Mouse (Mus musculus) thymus, adult 2 months (tissue): ENCODE measurements around the gene Gm12355. TPM values are rescaled to one million over a fixed set of nuclear protein-coding genes. Genes with fewer than 3 reads are reported as not detected.
"Not testable (repeated sequence)": the region's sequence is repeated elsewhere in the genome, so short reads cannot be mapped to it uniquely, and the experiment has no call there.

Experiments used
- DNase-seq: peaks from one replicate; pipeline ENCODE4 v3.0.0; 2021
- H3K27ac ChIP-seq: fragments of 200-500 bp; 2 replicates; pipeline ENCODE4 v1.5.1; 2012; ENCODE audit warnings: low read length, control low read depth; ENCODE audit not compliant: control insufficient read depth, insufficient read depth
- H3K27me3 ChIP-seq: fragments of 200-500 bp; 2 replicates; pipeline ENCODE4 v1.6.1; 2012; ENCODE audit warnings: mild to moderate bottlenecking, low read length, moderate library complexity, mixed read lengths; ENCODE audit not compliant: control insufficient read depth, insufficient read depth
- H3K36me3 ChIP-seq: fragments of 200-500 bp; 2 replicates; pipeline ENCODE4 v1.6.1; 2012; ENCODE audit warnings: mild to moderate bottlenecking, low read length, moderate library complexity; ENCODE audit not compliant: control insufficient read depth, insufficient read depth
- H3K4me1 ChIP-seq: fragments of 200-500 bp; replicated peaks from 2 replicates; pipeline ENCODE4 v1.6.1; 2012; ENCODE audit warnings: low read length; ENCODE audit not compliant: control insufficient read depth, insufficient read depth
- H3K4me3 ChIP-seq: fragments of 200-500 bp; 2 replicates; pipeline ENCODE4 v1.5.1; 2012; ENCODE audit warnings: mild to moderate bottlenecking, low read length, control low read depth, moderate library complexity; ENCODE audit not compliant: control insufficient read depth, insufficient read depth
- CTCF ChIP-seq: fragments of 200-500 bp; IDR thresholded peaks from 2 replicates; pipeline ENCODE4 v1.5.1; 2012; ENCODE audit warnings: mild to moderate bottlenecking, control low read depth, low read length, moderate library complexity, borderline replicate concordance; ENCODE audit not compliant: control insufficient read depth, poor library complexity, insufficient read depth; ENCODE audit errors: extremely low read depth
- POLR2A ChIP-seq: fragments of 200-500 bp; IDR thresholded peaks from 2 replicates; pipeline ENCODE4 v1.6.1; 2012; ENCODE audit warnings: mild to moderate bottlenecking, low read length, control low read depth, moderate library complexity; ENCODE audit not compliant: control insufficient read depth, poor library complexity, insufficient read depth; ENCODE audit errors: extremely low read depth
- WGBS: fragments of 180-500 bp; shearing (Covaris S2); methylation state at CpG from one replicate; pipeline ENCODE4 v1.1.7; 2018; 5-methylcytosine and 5-hydroxymethylcytosine counted together
- polyA plus RNA-seq: library from polyadenylated mRNA; depleted of rRNA; stranded (reverse); fragments of >200 nt; gene quantifications from 2 replicates; pipeline ENCODE4 v1.2.3, GENCODE M21; 2012

Gm12355 gene
- polyA plus RNA-seq, 1 experiment, result not detected

DNA sequence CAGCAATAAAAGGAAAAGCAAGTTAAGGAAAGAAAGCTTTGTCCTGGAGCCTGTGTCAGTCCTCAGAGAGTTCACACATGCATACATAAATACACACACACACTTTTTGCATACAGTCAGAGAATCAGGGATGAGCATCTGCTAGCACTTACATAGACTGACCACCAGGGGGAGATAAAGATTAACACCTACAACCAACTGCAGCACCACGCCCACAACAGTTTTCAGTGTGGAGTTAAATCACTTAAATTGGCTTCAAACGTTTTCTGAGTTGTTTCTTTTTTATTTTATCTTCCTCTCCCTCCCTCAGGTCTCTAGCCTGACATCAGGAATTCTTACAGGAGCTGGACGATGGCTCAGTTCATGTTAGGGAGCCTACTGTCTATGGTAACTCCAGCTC is 18.7 kb downstream of the Gm12355 start:
- Histone ChIP-seq H3K4me3 (no peak overlapping the region), H3K27me3 (no peaks in the 10 kb centered on the region), H3K4me1 (peaks cover 8% of the 10 kb centered on the region), H3K27ac (no peak overlapping the region), H3K36me3 (no peaks in the 10 kb centered on the region)
- peak; percentile 33 for DNase-seq
- TF ChIP-seq POLR2A (no peak), CTCF (no peak)
- 5% methylated on average over 3 of the region's 3 CpGs for WGBS

DNA sequence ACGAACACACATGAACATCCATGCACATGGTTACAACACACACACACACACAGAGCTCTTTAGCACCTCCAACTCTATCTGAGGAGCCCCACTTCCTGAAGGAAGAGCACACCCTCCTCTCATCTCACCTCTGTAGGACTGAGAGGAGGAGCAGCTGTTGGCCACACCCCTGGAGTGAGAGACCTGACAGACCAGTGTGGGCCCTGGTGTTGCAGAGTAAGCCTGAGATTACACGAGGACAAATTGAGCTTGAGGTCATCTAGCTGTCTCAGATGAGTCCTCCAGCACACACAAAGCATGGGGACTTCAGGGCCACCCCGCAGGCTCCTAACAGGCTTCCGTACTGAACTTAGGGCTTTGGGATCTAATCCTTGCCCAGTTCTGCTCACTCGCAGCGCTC is 20.6 kb downstream of the Gm12355 start:
- not testable (repeated sequence) for H3K27ac ChIP-seq, H3K27me3 ChIP-seq, DNase-seq, H3K36me3 ChIP-seq, H3K4me1 ChIP-seq, H3K4me3 ChIP-seq
- WGBS, result 76% methylated on average over 6 of the region's 6 CpGs

DNA sequence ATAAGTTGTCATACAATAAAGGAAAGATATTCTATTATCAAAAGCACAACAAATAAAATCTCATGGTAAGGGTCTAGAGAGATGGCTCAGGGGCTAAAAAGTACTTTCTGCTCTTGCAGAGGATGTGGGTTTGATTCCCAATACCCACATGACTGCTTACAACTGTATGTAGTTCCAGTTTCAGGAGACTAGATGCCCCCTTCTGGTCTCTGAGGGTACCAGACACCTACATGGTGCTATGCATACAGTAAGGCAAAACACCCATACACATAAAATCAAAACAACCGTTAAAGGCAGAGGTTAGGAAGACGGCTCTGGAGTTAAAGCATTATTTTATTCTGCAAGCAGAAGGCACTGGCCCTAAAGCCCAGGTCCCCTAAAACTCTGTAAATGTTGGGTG is 21.5 kb downstream of the Gm12355 start:
- DNase-seq, result no peak
- 86% methylated on average over 2 of the region's 2 CpGs for WGBS
- Histone ChIP-seq H3K4me1 (peaks cover 8% of the 10 kb centered on the region), H3K27ac (no peak overlapping the region), H3K36me3 (no peaks in the 10 kb centered on the region), H3K4me3 (no peak overlapping the region), H3K27me3 (no peaks in the 10 kb centered on the region)
- TF ChIP-seq POLR2A (no peak), CTCF (no peak)

DNA sequence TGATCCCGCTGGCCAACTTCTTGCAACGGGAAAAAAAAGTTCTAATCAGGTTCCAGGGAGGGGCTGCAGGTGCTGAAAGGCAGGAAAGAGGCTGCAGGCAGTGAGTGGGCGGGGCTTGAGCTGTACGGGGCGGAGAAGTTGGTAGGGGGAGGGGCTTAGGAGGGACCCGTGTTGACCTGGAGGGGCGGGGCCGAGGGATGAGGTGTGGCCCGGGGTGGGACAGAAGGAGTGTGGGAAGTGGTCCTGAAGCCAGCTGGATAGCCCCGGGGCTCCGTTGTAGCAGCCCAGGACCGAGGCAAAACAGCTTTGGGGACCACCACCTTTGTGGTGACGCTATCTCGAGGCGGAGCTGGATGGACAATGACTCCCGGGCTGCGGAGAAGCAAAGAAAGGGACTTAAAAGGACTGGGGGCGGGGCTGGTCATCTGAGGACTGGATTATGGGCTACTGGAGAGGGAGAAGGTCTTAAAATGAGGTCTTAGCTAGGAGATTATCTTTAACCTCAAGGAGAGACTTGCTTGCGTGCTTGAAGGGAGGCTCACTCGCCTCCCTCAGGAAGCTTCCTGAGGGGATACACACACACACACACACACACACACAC is 23.3 kb downstream of the Gm12355 start:
- peak; percentile 35 for DNase-seq
- 11% methylated on average over 20 of the region's 20 CpGs for WGBS
- H3K4me1 ChIP-seq, result peaks cover 8% of the 10 kb centered on the region
- no peak overlapping the region for H3K4me3 ChIP-seq
- no peaks in the 10 kb centered on the region for H3K27me3 ChIP-seq
- no peaks in the 10 kb centered on the region for H3K36me3 ChIP-seq
- TF ChIP-seq POLR2A, result no peak
- TF ChIP-seq CTCF, result no peak
- H3K27ac ChIP-seq, result no peak overlapping the region

DNA sequence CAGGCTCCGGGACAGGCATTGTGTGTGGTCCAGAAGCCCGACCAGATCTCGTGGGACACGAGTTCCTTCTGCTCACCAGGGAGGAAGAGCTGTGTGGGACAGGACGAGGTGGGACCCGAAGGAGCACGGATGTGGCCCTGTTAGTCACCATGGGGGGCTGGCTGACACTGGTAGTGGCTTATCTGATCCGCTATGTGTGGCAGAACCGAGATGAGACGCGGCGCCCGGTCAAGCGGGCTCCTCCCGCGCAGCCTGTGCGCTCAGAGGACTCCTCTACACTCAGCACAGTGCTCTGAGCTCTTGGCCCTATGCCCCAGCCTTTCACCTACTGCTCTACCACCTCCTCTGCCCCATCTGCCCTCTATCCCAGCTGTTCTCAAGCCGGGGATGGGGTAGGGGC is 26.2 kb downstream of the Gm12355 start:
- whole genome bisulfite sequencing, result 23% methylated on average over 18 of the region's 18 CpGs
- peaks cover 19% of the 10 kb centered on the region for H3K4me1 ChIP-seq
- no peak for DNase-seq
- TF ChIP-seq CTCF (no peak), POLR2A (no peak)
- H3K4me3 ChIP-seq, result no peak overlapping the region
- no peaks in the 10 kb centered on the region for H3K27me3 ChIP-seq
- H3K27ac ChIP-seq, result no peak overlapping the region
- H3K36me3 ChIP-seq, result no peaks in the 10 kb centered on the region

DNA sequence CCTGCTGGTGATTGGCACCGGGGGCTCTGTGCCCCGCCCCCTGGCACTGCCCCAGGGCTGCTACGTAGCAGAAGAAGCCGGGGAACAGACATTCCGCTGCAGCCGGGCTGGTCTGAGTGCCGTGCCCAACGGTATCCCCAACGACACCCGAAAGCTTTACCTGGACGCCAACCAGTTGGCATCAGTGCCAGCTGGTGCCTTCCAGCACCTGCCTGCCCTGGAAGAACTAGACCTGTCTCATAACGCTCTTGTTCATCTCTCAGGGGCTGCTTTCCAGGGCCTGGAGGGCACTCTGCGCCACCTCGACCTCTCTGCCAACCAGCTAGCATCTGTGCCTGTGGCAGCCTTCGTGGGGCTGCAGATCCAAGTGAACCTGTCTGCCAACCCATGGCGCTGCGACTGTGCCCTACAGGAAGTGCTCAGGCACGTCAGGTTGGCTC is 26.6 kb downstream of the Gm12355 start:
- Histone ChIP-seq H3K27me3 (no peaks in the 10 kb centered on the region), H3K4me3 (no peak overlapping the region), H3K4me1 (peaks cover 19% of the 10 kb centered on the region), H3K36me3 (no peaks in the 10 kb centered on the region), H3K27ac (no peak overlapping the region)
- WGBS, result 64% methylated on average over 18 of the region's 18 CpGs
- DNase-seq, result no peak
- TF ChIP-seq POLR2A (no peak), CTCF (no peak)

DNA sequence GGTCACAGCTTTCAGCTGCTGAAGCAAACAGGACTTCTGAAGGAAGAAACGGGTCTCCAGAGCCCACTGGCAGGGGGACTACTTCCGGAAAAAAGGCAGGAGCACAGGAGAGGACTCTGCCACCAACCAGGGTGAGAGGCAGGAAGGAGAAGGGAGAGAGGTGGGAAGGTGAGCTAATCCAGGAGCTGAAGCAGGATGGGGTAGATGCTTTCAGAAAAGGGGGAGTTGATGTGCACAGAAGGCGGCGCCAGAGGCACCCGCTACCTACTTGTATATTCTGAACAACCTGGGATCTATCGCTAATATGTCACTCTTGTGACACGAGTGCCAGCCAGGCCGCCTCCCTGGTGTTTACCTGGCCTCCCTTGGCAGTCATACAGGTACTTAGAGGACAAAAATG is 27.5 kb downstream of the Gm12355 start, which contains the start of gene Lrrc3c:
TSS of gene Lrrc3c (plus strand) at position 301 of the 400 bp plus-strand sequence.
- Histone ChIP-seq H3K4me3 (no peak within 1 kb of the TSS), H3K36me3 (no peaks in the 10 kb centered on the region), H3K4me1 (peaks cover 19% of the 10 kb centered on the region), H3K27ac (no peak within 1 kb of the TSS), H3K27me3 (no peaks in the 10 kb centered on the region)
- TF ChIP-seq POLR2A (no peak), CTCF (no peak)
- WGBS, result 94% methylated on average over 8 of the region's 8 CpGs
- DNase-seq, result no peak
